33 mouse cellular contexts compared by ENCODE assay signal in the genomic region with DNA sequence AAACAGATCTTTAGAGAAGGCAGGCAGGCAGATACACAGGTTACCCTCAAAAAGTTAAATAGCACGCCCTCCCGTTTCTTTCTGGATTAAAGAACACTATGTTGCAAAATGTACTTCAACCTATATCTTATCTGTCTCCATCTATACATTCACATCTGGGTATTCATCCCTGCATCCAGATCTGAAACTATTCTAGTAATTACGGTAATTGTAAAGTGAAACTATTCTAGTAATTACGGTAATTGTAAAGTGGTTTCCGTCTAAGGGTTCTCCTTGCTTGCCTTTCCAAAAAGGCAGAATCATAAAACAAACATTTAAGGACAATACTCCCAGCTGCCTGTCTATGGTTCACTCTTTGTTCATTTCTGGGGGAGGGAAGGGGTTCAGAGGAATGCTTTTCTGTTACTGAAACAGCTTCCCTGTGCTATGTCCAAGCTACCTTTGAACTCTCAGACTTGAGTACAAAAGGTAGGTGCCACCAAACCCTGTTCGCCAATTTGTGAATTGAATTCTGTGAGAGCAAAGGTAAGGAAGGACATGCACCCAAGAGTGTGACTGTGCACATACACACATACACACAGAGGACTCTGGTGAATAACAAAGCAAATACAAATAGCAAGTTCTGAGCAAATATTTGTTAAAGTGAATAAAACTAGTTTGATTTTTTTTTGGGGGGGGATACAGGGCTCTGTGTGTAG. TPM values are rescaled to one million over a fixed set of nuclear protein-coding genes. Genes with fewer than 3 reads are reported as not detected.
DNase-seq lines count a peak whose midpoint lies in the region; ATAC-seq and TF ChIP-seq lines count a peak whose summit lies in the region.
"Had no signal": no experiment of that assay in that cellular context is flagged by ENCODE, and none has a peak within 500 bp of the region (broad histone marks: within the 10 kb centered on the region; RNA-seq: fewer than 3 reads in every experiment).

No protein-coding gene starts in this region.

- H3K4me3 ChIP-seq in kidney, embryonic 14.5 days (ENCODE audit: low read length): no peak overlapping the region
- no peak overlapping the region for H3K4me3 ChIP-seq in liver, postnatal 0 days (ENCODE audit: low read depth, low read length)
- no peak overlapping the region for H3K4me3 ChIP-seq in layer of hippocampus, adult 2 months
- H3K4me3 ChIP-seq: embryonic facial prominence, embryonic 12.5 days; hindbrain, embryonic 10.5 days; hindbrain, embryonic 15.5 days; limb, embryonic 12.5 days; midbrain, embryonic 12.5 days; stomach, embryonic 15.5 days had no signal

- no peak overlapping the region for H3K9ac ChIP-seq in kidney, embryonic 14.5 days (ENCODE audit: low read depth, low read length)
- no peak overlapping the region for H3K9ac ChIP-seq in liver, postnatal 0 days (replicated peaks)
- H3K9ac ChIP-seq: embryonic facial prominence, embryonic 12.5 days; hindbrain, embryonic 15.5 days; limb, embryonic 12.5 days; liver, embryonic 14.5 days; midbrain, embryonic 12.5 days; stomach, embryonic 15.5 days had no signal

- no peak for ATAC-seq in kidney, embryonic 14.5 days (ENCODE audit: low FRiP score, low TSS enrichment)
- peak; percentile 89 for ATAC-seq in liver, postnatal 0 days
- ATAC-seq: forebrain, embryonic 14.5 days; inflammation-experienced regulatory T-cells, adult 6 months had no signal

- no peak overlapping the region for H3K4me2 ChIP-seq in kidney, embryonic 14.5 days (replicated peaks; ENCODE audit: low read depth, low read length)
- no peak overlapping the region for H3K4me2 ChIP-seq in liver, postnatal 0 days (ENCODE audit: low read depth, low read length)
- H3K4me2 ChIP-seq: embryonic facial prominence, embryonic 12.5 days; hindbrain, embryonic 15.5 days; limb, embryonic 12.5 days; midbrain, embryonic 12.5 days; stomach, embryonic 15.5 days had no signal

- no peak for TF ChIP-seq EP300 in liver, postnatal 0 days (IDR thresholded peaks at IDR 0.05; ENCODE audit: low read depth)

- 42% methylated on average over 6 of the region's 6 CpGs for WGBS in kidney, embryonic 14.5 days
- 38% methylated on average over 6 of the region's 6 CpGs for WGBS in liver, postnatal 0 days (ENCODE audit: insufficient replicate concordance)

- H3K9me3 ChIP-seq in kidney, embryonic 14.5 days (ENCODE audit: control insufficient read depth, low read length): no peaks in the 10 kb centered on the region
- no peaks in the 10 kb centered on the region for H3K9me3 ChIP-seq in liver, postnatal 0 days (ENCODE audit: low read length)
- H3K9me3 ChIP-seq: hindbrain, embryonic 10.5 days; hindbrain, embryonic 15.5 days; stomach, embryonic 15.5 days had no signal

- TF ChIP-seq CTCF in liver, postnatal 0 days (IDR thresholded peaks at IDR 0.05; ENCODE audit: low read depth): no peak
- no peak for TF ChIP-seq CTCF in layer of hippocampus, adult 2 months (conservative IDR thresholded peaks at IDR 0.05)

- H3K27me3 ChIP-seq in kidney, embryonic 14.5 days (ENCODE audit: control insufficient read depth, insufficient read depth, low read length): no peaks in the 10 kb centered on the region
- no peaks in the 10 kb centered on the region for H3K27me3 ChIP-seq in liver, postnatal 0 days (ENCODE audit: insufficient read depth, low read length)
- H3K27me3 ChIP-seq: embryonic facial prominence, embryonic 12.5 days; hindbrain, embryonic 15.5 days; limb, embryonic 12.5 days; midbrain, embryonic 12.5 days; stomach, embryonic 15.5 days had no signal

- H3K36me3 ChIP-seq in kidney, embryonic 14.5 days (ENCODE audit: control insufficient read depth, insufficient read depth, low read length): no peaks in the 10 kb centered on the region
- H3K36me3 ChIP-seq in liver, postnatal 0 days (replicated peaks; ENCODE audit: insufficient read depth, low read length): no peaks in the 10 kb centered on the region
- H3K36me3 ChIP-seq: embryonic facial prominence, embryonic 12.5 days; hindbrain, embryonic 10.5 days; hindbrain, embryonic 15.5 days; limb, embryonic 12.5 days; midbrain, embryonic 12.5 days; stomach, embryonic 15.5 days had no signal

- no peaks in the 10 kb centered on the region for H3K4me1 ChIP-seq in kidney, embryonic 14.5 days (ENCODE audit: control insufficient read depth, insufficient read depth, low read length)
- peaks cover 7% of the 10 kb centered on the region for H3K4me1 ChIP-seq in liver, postnatal 0 days (ENCODE audit: insufficient read depth)
- H3K4me1 ChIP-seq: hindbrain, embryonic 15.5 days; limb, embryonic 12.5 days; stomach, embryonic 15.5 days had no signal

- DNase-seq in kidney, postnatal 36 days: peak; percentile 34 to 54
- DNase-seq in testis, postnatal 10 days (ENCODE audit: low spot score): peak; percentile 6
- DNase-seq in testis, postnatal 14 days (ENCODE audit: low spot score): no peak
- no peak for DNase-seq in liver, postnatal 0 days
- DNase-seq in layer of hippocampus, adult 2 months (ENCODE audit: low spot score in 2 of 2): no peak
- DNase-seq: adrenal gland, postnatal 10 days; B cell, adult 2 months; cerebellum, adult 9-11 months; embryo, embryonic 11 days; gastrocnemius, postnatal 14 days; heart, postnatal 14 days; kidney, adult 18-20 months; lung, postnatal 36 days; retina, postnatal 1 day; right cerebral cortex, postnatal 14 days had no signal

- H3K27ac ChIP-seq in kidney, embryonic 14.5 days (ENCODE audit: low read depth, low read length): no peak overlapping the region
- H3K27ac ChIP-seq in liver, postnatal 0 days (ENCODE audit: low read depth): peak overlapping the region; percentile 50; the same call in 1 of the 2 replicates
- no peak overlapping the region for H3K27ac ChIP-seq in layer of hippocampus, adult 2 months
- H3K27ac ChIP-seq: embryonic facial prominence, embryonic 12.5 days; hindbrain, embryonic 10.5 days; hindbrain, embryonic 15.5 days; limb, embryonic 12.5 days; liver, embryonic 14.5 days; midbrain, embryonic 12.5 days; stomach, embryonic 15.5 days had no signal

RNA-seq across cellular contexts. Expression of a gene that starts 5.5 kb away (rescaled TPM):
- 5.5 TPM in 2 replicates for polyA plus RNA-seq in kidney, embryonic 14.5 days (2014; fragmentation: Nextera tagmentation; extraction: Ambion mirVana)
- polyA plus RNA-seq in liver, postnatal 0 days (2015; fragmentation: Nextera tagmentation; extraction: Ambion mirVana): 11.8 TPM in 2 replicates
- total RNA-seq in layer of hippocampus, adult 2 months (2021): 1 to 10 TPM in 1 of 2 experiments, under 1 TPM in 1; 0.69 to 1.1 TPM

RNA-seq across cellular contexts. Expression of a gene that starts 29.4 kb away (rescaled TPM):
- 13.6 and 21.4 TPM in 2 replicates for polyA plus RNA-seq in kidney, embryonic 14.5 days (2014; fragmentation: Nextera tagmentation; extraction: Ambion mirVana)
- polyA plus RNA-seq in liver, postnatal 0 days (2015; fragmentation: Nextera tagmentation; extraction: Ambion mirVana): 9.8 and 11.7 TPM in 2 replicates
- total RNA-seq in layer of hippocampus, adult 2 months (2021): 10 to 100 TPM; 15.9 to 18.7 TPM

RNA-seq across cellular contexts. Expression of a gene that starts 34.6 kb away (rescaled TPM):
- not detected in 2 replicates for polyA plus RNA-seq in kidney, embryonic 14.5 days (2014; fragmentation: Nextera tagmentation; extraction: Ambion mirVana)
- polyA plus RNA-seq in liver, postnatal 0 days (2015; fragmentation: Nextera tagmentation; extraction: Ambion mirVana): not detected in 2 replicates
- total RNA-seq in layer of hippocampus, adult 2 months (2021): not detected
- total RNA-seq: adrenal gland, postnatal 10 days; gastrocnemius, postnatal 14 days; granulocyte monocyte progenitor cell, adult 5-6 weeks; heart, postnatal 14 days; layer of hippocampus, postnatal 10 days; left cerebral cortex, adult 18-20 months; left cerebral cortex, postnatal 25 days; megakaryocyte, adult 5-6 weeks had no signal
- polyA plus RNA-seq: embryonic facial prominence, embryonic 12.5 days; forebrain, embryonic 14.5 days; heart, embryonic 14.5 days; hindbrain, embryonic 10.5 days; hindbrain, embryonic 15.5 days; inflammation-experienced regulatory T-cells, adult 6 months; limb, embryonic 12.5 days; liver, embryonic 14.5 days; lung, embryonic 16.5 days; midbrain, embryonic 12.5 days; neural tube, embryonic 14.5 days; stomach, embryonic 15.5 days had no signal

RNA-seq across cellular contexts. Expression of a gene that starts 38.0 kb away (rescaled TPM):
- 23.7 and 32.6 TPM in 2 replicates for polyA plus RNA-seq in kidney, embryonic 14.5 days (2014; fragmentation: Nextera tagmentation; extraction: Ambion mirVana)
- polyA plus RNA-seq in liver, postnatal 0 days (2015; fragmentation: Nextera tagmentation; extraction: Ambion mirVana): 9.0 and 11.9 TPM in 2 replicates
- 100 to 1,000 TPM; 147 to 149 TPM for total RNA-seq in layer of hippocampus, adult 2 months (2021)

Comparison
In these comparisons a context has a peak if more than half of its experiments do, and no peak if none do; other contexts are left out.
1. DNase-seq: peak in kidney, postnatal 36 days (2 of 2) and testis, postnatal 10 days (single experiment); none in testis, postnatal 14 days (single experiment), liver, postnatal 0 days (single experiment) and layer of hippocampus, adult 2 months (0 of 2).